ENCODE assay signal across 26 mouse cellular contexts in genomic region chr6:87524281-87524680, GRCm38 (mm10). TPM values are rescaled to one million over a fixed set of nuclear protein-coding genes. Genes with fewer than 3 reads are reported as not detected.
DNase-seq lines count a peak whose midpoint lies in the region; ATAC-seq and TF ChIP-seq lines count a peak whose summit lies in the region.
"Had no signal": no experiment of that assay in that cellular context is flagged by ENCODE, and none has a peak within 500 bp of the region (broad histone marks: within the 10 kb centered on the region; RNA-seq: fewer than 3 reads in every experiment).

No protein-coding gene starts in this region.

- no peak for TF ChIP-seq CTCF in liver, embryonic 14.5 days (IDR thresholded peaks at IDR 0.05; ENCODE audit: low read depth)

- no peaks in the 10 kb centered on the region for H3K36me3 ChIP-seq in liver, embryonic 14.5 days (replicated peaks; ENCODE audit: control insufficient read depth, insufficient read depth, low read depth)
- H3K36me3 ChIP-seq: heart, embryonic 10.5 days; lung, embryonic 15.5 days; midbrain, embryonic 10.5 days had no signal

- no peaks in the 10 kb centered on the region for H3K9me3 ChIP-seq in liver, embryonic 14.5 days (ENCODE audit: control insufficient read depth, low read length)
- H3K9me3 ChIP-seq: heart, embryonic 10.5 days; lung, embryonic 15.5 days; midbrain, embryonic 10.5 days had no signal

- no peaks in the 10 kb centered on the region for H3K27me3 ChIP-seq in liver, embryonic 14.5 days (ENCODE audit: control insufficient read depth, insufficient read depth, low read length)
- H3K27me3 ChIP-seq: lung, embryonic 15.5 days had no signal

- peak; percentile 37 for DNase-seq in ES-CJ7 (ENCODE audit: low read depth, low spot score)
- DNase-seq in liver, embryonic 14.5 days (ENCODE audit: low read depth in 3 of 3, low spot score in 3 of 3) = peak in 1 of 3 experiments; percentile 63
- no peak for DNase-seq in kidney, postnatal 25 days
- DNase-seq in ovary, postnatal 10 days (ENCODE audit: low spot score) = no peak
- no peak for DNase-seq in urinary bladder, adult 2 months (ENCODE audit: low spot score)
- no peak for DNase-seq in frontal cortex, postnatal 14 days (ENCODE audit: low spot score in 2 of 2)
- DNase-seq: adrenal gland, adult 2 months; adrenal gland, postnatal 36 days; B cell, adult 2 months; cerebellum, adult 8-10 months; cerebellum, postnatal 36 days; gastrocnemius, postnatal 10 days; heart, postnatal 36 days; kidney, adult 8-10 months; layer of hippocampus, adult 9-11 months; right cerebral cortex, postnatal 4 days; thymus, postnatal 4 days had no signal

- no peak overlapping the region; the same call in 1 of the 2 replicates for H3K27ac ChIP-seq in liver, embryonic 14.5 days
- H3K27ac ChIP-seq: heart, embryonic 10.5 days; hindbrain, embryonic 14.5 days; kidney, postnatal 0 days; lung, embryonic 15.5 days; midbrain, embryonic 10.5 days had no signal

- H3K9ac ChIP-seq in liver, embryonic 14.5 days (replicated peaks) = no peak overlapping the region
- H3K9ac ChIP-seq: hindbrain, embryonic 14.5 days; lung, embryonic 15.5 days had no signal

- TF ChIP-seq EP300 in liver, embryonic 14.5 days (IDR thresholded peaks at IDR 0.05; ENCODE audit: low read depth) = peak; percentile 40; the same call in 1 of the 2 replicates

- no peak overlapping the region for H3K4me3 ChIP-seq in liver, embryonic 14.5 days (ENCODE audit: insufficient read depth in 1 of 2, low read depth in 2 of 2, low read length in 2 of 2)
- H3K4me3 ChIP-seq: heart, embryonic 10.5 days; lung, embryonic 15.5 days; midbrain, embryonic 10.5 days had no signal

- 79% methylated on average over 4 of the region's 4 CpGs for WGBS in liver, embryonic 14.5 days (ENCODE audit: insufficient replicate concordance)

- ATAC-seq in CD4-positive, CD25-positive, alpha-beta regulatory T cell, adult 4 months = peak; percentile 62
- ATAC-seq in erythroblast, adult 5-6 weeks (replicated peaks; ENCODE audit: low FRiP score, poor library complexity, severe bottlenecking) = peak; percentile 57
- peak; percentile 42; the same call in 1 of the 2 replicates for ATAC-seq in liver, embryonic 14.5 days (ENCODE audit: insufficient read depth)
- ATAC-seq: forebrain, embryonic 16.5 days; midbrain, embryonic 16.5 days had no signal

- peaks cover 31 to 46% of the 10 kb centered on the region in 2 experiments for H3K4me1 ChIP-seq in liver, embryonic 14.5 days (replicated peaks; ENCODE audit: control insufficient read depth in 2 of 2, insufficient read depth in 2 of 2, low read length in 1 of 2)
- H3K4me1 ChIP-seq: lung, embryonic 15.5 days had no signal

- no peak overlapping the region for H3K4me2 ChIP-seq in liver, embryonic 14.5 days (ENCODE audit: low read depth)
- H3K4me2 ChIP-seq: hindbrain, embryonic 14.5 days; lung, embryonic 15.5 days had no signal

RNA-seq across cellular contexts. Expression of gene Arhgap25, which starts 8.8 kb away (rescaled TPM):
- 100 to 1,000 TPM; 109 to 197 TPM for polyA plus RNA-seq in CD4-positive, CD25-positive, alpha-beta regulatory T cell, adult 4 months (2017; shearing (Covaris generic))
- total RNA-seq in erythroblast, adult 5-6 weeks (2015; ENCODE audit: low replicate concordance) = 9.2 and 14.2 TPM in 2 replicates
- total RNA-seq in erythroblast, adult 5-6 weeks (2017; ENCODE audit: low replicate concordance) = 8.2 and 19.2 TPM in 2 replicates
- polyA plus RNA-seq in liver, embryonic 14.5 days (2012; rRNA removed) = 1.2 and 1.5 TPM in 2 replicates
- polyA plus RNA-seq in liver, embryonic 14.5 days (2014; fragmentation: Nextera tagmentation; extraction: Ambion mirVana) = 2.3 and 2.6 TPM in 2 replicates
- 2.3 and 2.7 TPM in 2 replicates for polyA plus RNA-seq in urinary bladder, adult 2 months (2012; rRNA removed)

Comparison
In these comparisons a context has a peak if more than half of its experiments do, and no peak if none do; other contexts are left out.
1. RNA of gene Arhgap25, which starts 8.8 kb away (polyA plus RNA-seq): 109 to 197 TPM in CD4-positive, CD25-positive, alpha-beta regulatory T cell, adult 4 months; 1.2 to 2.6 TPM in liver, embryonic 14.5 days and 2.3 to 2.7 TPM in urinary bladder, adult 2 months; every median in the first group is over 10 times any median in the second.
2. Peak in every context shown above with its lines, with median percentiles within 50 percentile points of each other: ATAC-seq.